Mouse (Mus musculus): ENCODE measurements at regions not wholly inside any gene's neighbourhood (a gene's known extent, or its start where the extent isn't known, plus 50 kb on each side); places are given as distances from the start of the nearest gene placed in this dataset.

DNA sequence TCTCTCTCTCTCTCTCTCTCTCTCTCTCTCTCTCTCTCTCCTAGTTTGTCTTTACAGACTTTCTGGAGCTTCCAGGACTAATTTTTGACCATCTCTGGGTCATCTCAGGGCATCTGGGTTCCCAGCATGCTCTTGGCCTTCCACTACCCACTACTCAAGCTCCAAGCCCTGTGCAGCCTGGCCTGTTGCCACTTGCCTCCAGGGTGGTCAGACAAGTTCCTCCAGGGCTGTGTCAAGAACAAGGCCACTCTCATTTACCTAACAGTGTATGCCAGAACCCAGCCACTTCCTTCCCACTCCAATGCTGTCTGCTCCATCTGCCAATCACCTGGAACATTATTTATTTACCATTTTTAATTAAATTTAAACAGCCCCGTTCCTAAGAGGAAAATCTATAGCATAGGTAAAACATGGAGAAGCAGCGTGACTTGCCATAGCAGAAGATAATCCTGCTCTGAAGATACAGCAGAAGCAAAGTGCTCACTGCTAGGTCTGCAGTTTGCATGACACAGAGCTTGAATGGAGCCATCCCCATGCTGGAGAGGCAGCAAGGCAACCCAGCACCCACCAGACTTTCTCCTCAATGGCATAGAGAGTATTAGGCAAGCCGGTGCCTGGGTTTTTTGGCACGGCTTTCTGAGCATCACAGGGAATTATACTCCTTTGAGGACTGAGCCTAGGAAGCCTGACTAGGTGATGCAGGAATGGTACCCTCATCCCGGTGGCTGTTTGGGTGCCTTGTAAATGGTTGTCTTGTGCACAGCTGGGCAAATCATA lies 54.0 kb downstream of the Foxi1 start:
- no peak for DNase-seq

GRCm38 (mm10) chr11:34149370-34149976 lies 51.1 kb upstream of the 4930469K13Rik start:
- peak; percentile 17 to 19 for DNase-seq

All from thymus, adult 18-20 months (tissue).